In genomic region chr10:96753521-96753920, GRCm38 (mm10) we compare ENCODE assay signal across 10 mouse cellular contexts.
DNase-seq lines count a peak whose midpoint lies in the region; ATAC-seq lines count a peak whose summit lies in the region.
"Had no signal": no experiment of that assay in that cellular context is flagged by ENCODE, and none has a peak within 500 bp of the region (broad histone marks: within the 10 kb centered on the region; RNA-seq: fewer than 3 reads in every experiment).

No protein-coding gene starts in this region.

- no peak overlapping the region for H3K9ac ChIP-seq in hindbrain, embryonic 11.5 days (ENCODE audit: low read depth, low read length)
- H3K9ac ChIP-seq in heart, embryonic 12.5 days, result no peak overlapping the region
- H3K9ac ChIP-seq in hindbrain, embryonic 16.5 days (ENCODE audit: low read depth, low read length), result no peak overlapping the region
- H3K9ac ChIP-seq: liver, postnatal 0 days had no signal

- DNase-seq in hindbrain, embryonic 10.5 days (ENCODE audit: low spot score), result no peak
- no peak for DNase-seq in hindbrain, embryonic 11.5 days (ENCODE audit: low spot score)
- DNase-seq in left cerebral cortex, postnatal 25 days (ENCODE audit: low spot score in 2 of 2), result no peak
- no peak for DNase-seq in right cerebral cortex, postnatal 36 days (ENCODE audit: low spot score in 2 of 2)
- DNase-seq: liver, postnatal 0 days had no signal

- 35% methylated on average over 1 of the region's 1 CpGs for WGBS in hindbrain, embryonic 10.5 days
- 36% methylated on average over 1 of the region's 1 CpGs for WGBS in hindbrain, embryonic 11.5 days
- WGBS in heart, embryonic 12.5 days, result 22% methylated on average over 1 of the region's 1 CpGs
- WGBS in hindbrain, embryonic 16.5 days, result 21% methylated on average over 1 of the region's 1 CpGs

- no peaks in the 10 kb centered on the region for H3K36me3 ChIP-seq in hindbrain, embryonic 10.5 days
- no peaks in the 10 kb centered on the region for H3K36me3 ChIP-seq in hindbrain, embryonic 11.5 days (ENCODE audit: control insufficient read depth, insufficient read depth, low read length)
- H3K36me3 ChIP-seq in megakaryocyte, embryonic 14.5 days (replicated peaks; ENCODE audit: low read length), result no peaks in the 10 kb centered on the region
- no peaks in the 10 kb centered on the region for H3K36me3 ChIP-seq in heart, embryonic 12.5 days
- H3K36me3 ChIP-seq in hindbrain, embryonic 16.5 days (ENCODE audit: control insufficient read depth, insufficient read depth, low read length), result no peaks in the 10 kb centered on the region

- ATAC-seq in hindbrain, embryonic 11.5 days (ENCODE audit: low FRiP score), result no peak
- no peak for ATAC-seq in megakaryocyte, adult 5-6 weeks (ENCODE audit: poor library complexity, severe bottlenecking)
- 0 out of 2 replicates have a peak, but pooled peaks have one; percentile 43 for ATAC-seq in heart, embryonic 12.5 days (ENCODE audit: insufficient number of reproducible peaks, low FRiP score)
- 0 out of 2 replicates have a peak, but pooled peaks have one; percentile 7 for ATAC-seq in hindbrain, embryonic 16.5 days
- ATAC-seq: liver, postnatal 0 days had no signal

- peak overlapping the region; percentile 74 for H3K27ac ChIP-seq in hindbrain, embryonic 10.5 days
- no peak overlapping the region for H3K27ac ChIP-seq in hindbrain, embryonic 11.5 days (ENCODE audit: low read depth, low read length)
- H3K27ac ChIP-seq in heart, embryonic 12.5 days (ENCODE audit: poor library complexity, severe bottlenecking), result peak overlapping the region; percentile 84
- no peak overlapping the region for H3K27ac ChIP-seq in hindbrain, embryonic 16.5 days (ENCODE audit: low read depth, low read length)
- H3K27ac ChIP-seq: stomach, postnatal 0 days had no signal

- H3K4me1 ChIP-seq in hindbrain, embryonic 10.5 days (replicated peaks), result peaks cover 61% of the 10 kb centered on the region
- H3K4me1 ChIP-seq in hindbrain, embryonic 11.5 days (replicated peaks; ENCODE audit: control insufficient read depth, insufficient read depth, low read length), result 0 out of 2 replicates have a peak, but pooled peaks cover 3% of the 10 kb centered on the region
- H3K4me1 ChIP-seq in megakaryocyte, embryonic 14.5 days, result peaks cover 12% of the 10 kb centered on the region
- H3K4me1 ChIP-seq in heart, embryonic 12.5 days (replicated peaks), result peaks cover 58% of the 10 kb centered on the region
- H3K4me1 ChIP-seq in hindbrain, embryonic 16.5 days (ENCODE audit: control insufficient read depth, insufficient read depth, low read depth, low read length), result peaks cover 6% of the 10 kb centered on the region

- H3K4me2 ChIP-seq in hindbrain, embryonic 11.5 days (replicated peaks; ENCODE audit: low read depth, low read length), result no peak overlapping the region
- no peak overlapping the region for H3K4me2 ChIP-seq in heart, embryonic 12.5 days
- no peak overlapping the region for H3K4me2 ChIP-seq in hindbrain, embryonic 16.5 days (ENCODE audit: low read length)

- intact Hi-C loops in left cerebral cortex, postnatal 25 days (cut with DNase I), result no loop called here

- no peaks in the 10 kb centered on the region for H3K27me3 ChIP-seq in hindbrain, embryonic 10.5 days (ENCODE audit: insufficient read depth, poor library complexity, severe bottlenecking)
- H3K27me3 ChIP-seq in hindbrain, embryonic 11.5 days (ENCODE audit: control insufficient read depth, insufficient read depth, low read length), result no peaks in the 10 kb centered on the region
- H3K27me3 ChIP-seq in megakaryocyte, embryonic 14.5 days (replicated peaks), result no peaks in the 10 kb centered on the region
- H3K27me3 ChIP-seq in heart, embryonic 12.5 days (replicated peaks), result no peaks in the 10 kb centered on the region
- no peaks in the 10 kb centered on the region for H3K27me3 ChIP-seq in hindbrain, embryonic 16.5 days (replicated peaks; ENCODE audit: control insufficient read depth, insufficient read depth, low read length)

- H3K4me3 ChIP-seq in hindbrain, embryonic 10.5 days, result no peak overlapping the region
- no peak overlapping the region for H3K4me3 ChIP-seq in hindbrain, embryonic 11.5 days (ENCODE audit: low read depth, low read length)
- H3K4me3 ChIP-seq in megakaryocyte, embryonic 14.5 days (replicated peaks), result peak overlapping the region; percentile 65
- H3K4me3 ChIP-seq in heart, embryonic 12.5 days, result no peak overlapping the region
- H3K4me3 ChIP-seq in hindbrain, embryonic 16.5 days (ENCODE audit: low read length), result no peak overlapping the region

- no peaks in the 10 kb centered on the region for H3K9me3 ChIP-seq in hindbrain, embryonic 10.5 days
- H3K9me3 ChIP-seq in hindbrain, embryonic 11.5 days (ENCODE audit: control insufficient read depth, low read length), result no peaks in the 10 kb centered on the region
- no peaks in the 10 kb centered on the region for H3K9me3 ChIP-seq in megakaryocyte, embryonic 14.5 days
- H3K9me3 ChIP-seq in heart, embryonic 12.5 days (replicated peaks), result no peaks in the 10 kb centered on the region
- no peaks in the 10 kb centered on the region for H3K9me3 ChIP-seq in hindbrain, embryonic 16.5 days (ENCODE audit: control insufficient read depth, low read length)

Comparison
In these comparisons a context has a peak if more than half of its experiments do, and no peak if none do; other contexts are left out.
1. H3K27ac ChIP-seq: peak in hindbrain, embryonic 10.5 days (single experiment) and heart, embryonic 12.5 days (single experiment); none in hindbrain, embryonic 11.5 days (single experiment) and hindbrain, embryonic 16.5 days (single experiment).
2. ATAC-seq: peak in heart, embryonic 12.5 days (single experiment) and hindbrain, embryonic 16.5 days (single experiment); none in hindbrain, embryonic 11.5 days (single experiment) and megakaryocyte, adult 5-6 weeks (single experiment).